Mouse (Mus musculus) liver, embryonic 13.5 days (tissue): Measurements from ENCODE around the gene Hmgcl. TPM values are rescaled to one million over a fixed set of nuclear protein-coding genes. Genes with fewer than 3 reads are reported as not detected.

ENCODE experiments used
- ATAC-seq: fragments of 200-750 bp; cut with Nextera tagmentation; 2 replicates; pipeline ENCODE4 v1.8.0; 2017; ENCODE audit warnings: low read depth, mild to moderate bottlenecking, moderate number of reproducible peaks, moderate library complexity
- DNase-seq: peaks from one replicate; pipeline ENCODE4 v3.0.0; 2022
- H3K27ac ChIP-seq: fragments of 300-500 bp; sonication (generic); 2 replicates; pipeline ENCODE4 v1.5.1; 2015; ENCODE audit warnings: moderate library complexity, mild to moderate bottlenecking, inconsistent platforms
- H3K27me3 ChIP-seq: fragments of 300-500 bp; sonication (generic); 2 replicates; pipeline ENCODE4 v1.6.1; 2015; ENCODE audit warnings: mild to moderate bottlenecking, inconsistent platforms
- H3K36me3 ChIP-seq: fragments of 300-500 bp; sonication (generic); 2 replicates; pipeline ENCODE4 v1.6.1; 2015; ENCODE audit warnings: mild to moderate bottlenecking, inconsistent platforms
- H3K4me1 ChIP-seq: fragments of 300-500 bp; sonication (generic); replicated peaks from 2 replicates; pipeline ENCODE4 v1.6.1; 2015; ENCODE audit warnings: inconsistent platforms
- H3K4me2 ChIP-seq: fragments of 300-500 bp; sonication (generic); 2 replicates; pipeline ENCODE4 v1.6.1; 2015; ENCODE audit warnings: inconsistent platforms, mild to moderate bottlenecking, moderate library complexity
- H3K4me3 ChIP-seq: fragments of 300-500 bp; sonication (generic); replicated peaks from 2 replicates; pipeline ENCODE4 v1.5.1; 2015; ENCODE audit warnings: mild to moderate bottlenecking, inconsistent platforms
- H3K9ac ChIP-seq: fragments of 300-500 bp; sonication (generic); 2 replicates; pipeline ENCODE4 v1.6.1; 2015; ENCODE audit warnings: mild to moderate bottlenecking, inconsistent platforms
- H3K9me3 ChIP-seq: fragments of 300-500 bp; sonication (generic); replicated peaks from 2 replicates; pipeline ENCODE4 v1.6.1; 2016; ENCODE audit warnings: inconsistent platforms
- WGBS: fragments of 180-500 bp; shearing (Covaris S2); methylation state at CpG from one replicate; pipeline ENCODE4 v1.1.7; 2015; ENCODE audit not compliant: insufficient replicate concordance; 5-methylcytosine and 5-hydroxymethylcytosine counted together
- polyA plus RNA-seq: library from polyadenylated mRNA; unstranded; fragments of >200 nt; fragmentation: Nextera tagmentation; extraction: Ambion mirVana; gene quantifications from 2 replicates; pipeline ENCODE4 v1.2.1, GENCODE M21; 2015

The Hmgcl gene
- polyA plus RNA-seq, 1 experiment from 2014 or later: 71.9 TPM

GRCm38 (mm10) chr4:135913433-135913832 lies 32.8 kb upstream of the Hmgcl start:
- no peak for DNase-seq
- peak overlapping the region; percentile 33; the same call in 1 of the 2 replicates for H3K9ac ChIP-seq
- H3K27me3 ChIP-seq: no peaks in the 10 kb centered on the region
- peak overlapping the region; percentile 61 for H3K27ac ChIP-seq
- WGBS: 17% methylated on average over 4 of the region's 4 CpGs
- H3K36me3 ChIP-seq: peaks cover 3% of the 10 kb centered on the region; the same call in 1 of the 2 replicates
- no peak for ATAC-seq
- peaks cover 40% of the 10 kb centered on the region for H3K4me1 ChIP-seq
- no peak overlapping the region for H3K4me3 ChIP-seq
- H3K4me2 ChIP-seq: 0 out of 2 replicates have a peak overlapping the region, but pooled peaks have one; percentile 1
- H3K9me3 ChIP-seq: no peaks in the 10 kb centered on the region

GRCm38 (mm10) chr4:135918635-135919279 lies 27.5 kb upstream of the Hmgcl start:
- H3K9me3 ChIP-seq: no peaks in the 10 kb centered on the region
- H3K4me3 ChIP-seq: no peak overlapping the region
- WGBS: 47% methylated on average over 13 of the region's 13 CpGs
- H3K4me2 ChIP-seq: peak overlapping the region; percentile 5; the same call in 1 of the 2 replicates
- H3K36me3 ChIP-seq: peaks cover 17% of the 10 kb centered on the region
- H3K27ac ChIP-seq: no peak overlapping the region
- H3K4me1 ChIP-seq: peaks cover 21% of the 10 kb centered on the region
- no peak for ATAC-seq
- H3K9ac ChIP-seq: no peak overlapping the region
- no peak for DNase-seq
- H3K27me3 ChIP-seq: no peaks in the 10 kb centered on the region

DNA sequence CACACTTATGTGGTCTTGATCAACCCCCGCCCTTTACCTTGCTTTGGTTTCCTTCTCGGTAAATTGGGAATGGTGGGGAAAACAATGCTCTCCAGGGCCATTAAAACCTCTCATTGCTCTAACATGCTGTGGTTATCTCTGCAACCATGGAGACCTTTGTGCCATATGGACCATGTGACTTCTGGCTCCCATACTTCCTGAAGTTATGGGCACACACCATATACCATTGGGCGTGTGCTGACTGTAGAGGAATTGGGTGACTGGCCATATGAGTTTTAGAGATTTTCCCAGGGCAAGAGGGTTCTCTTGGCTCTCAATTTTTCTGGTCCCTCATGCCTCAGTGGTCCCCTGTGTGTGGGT lies 27.0 kb upstream of the Hmgcl start:
- no peak for ATAC-seq
- no peaks in the 10 kb centered on the region for H3K27me3 ChIP-seq
- WGBS: 77% methylated on average over 3 of the region's 3 CpGs
- no peak overlapping the region for H3K4me3 ChIP-seq
- H3K9ac ChIP-seq: no peak overlapping the region
- peaks cover 21% of the 10 kb centered on the region for H3K36me3 ChIP-seq
- no peak for DNase-seq
- no peak overlapping the region for H3K27ac ChIP-seq
- peaks cover 19% of the 10 kb centered on the region for H3K4me1 ChIP-seq
- H3K9me3 ChIP-seq: no peaks in the 10 kb centered on the region
- H3K4me2 ChIP-seq: no peak overlapping the region

GRCm38 (mm10) chr4:135920304-135921241 lies 25.7 kb upstream of the Hmgcl start, which contains the start of gene Fuca1:
TSS of gene Fuca1 (plus strand) at chr4:135920735.
- peak within 1 kb of the TSS; percentile 85 for H3K4me3 ChIP-seq
- ATAC-seq (peak; percentile 92), DNase-seq (peak; percentile 94)
- H3K4me2 ChIP-seq: peak within 1 kb of the TSS; percentile 79
- peaks cover 22% of the 10 kb centered on the region for H3K4me1 ChIP-seq
- WGBS: 1% methylated on average over 60 of the region's 60 CpGs
- H3K36me3 ChIP-seq: peaks cover 24% of the 10 kb centered on the region
- no peaks in the 10 kb centered on the region for H3K27me3 ChIP-seq
- H3K9me3 ChIP-seq: no peaks in the 10 kb centered on the region
- H3K9ac ChIP-seq: peak within 1 kb of the TSS; percentile 82
- H3K27ac ChIP-seq: peak within 1 kb of the TSS; percentile 69

GRCm38 (mm10) chr4:135921257-135922120 lies 24.8 kb upstream of the Hmgcl start:
- H3K27ac ChIP-seq: peak overlapping the region; percentile 69; the same call in 1 of the 2 replicates
- peak overlapping the region; percentile 79 for H3K4me2 ChIP-seq
- H3K9me3 ChIP-seq: no peaks in the 10 kb centered on the region
- no peak for ATAC-seq
- H3K36me3 ChIP-seq: peaks cover 28% of the 10 kb centered on the region
- H3K27me3 ChIP-seq: no peaks in the 10 kb centered on the region
- WGBS: 10% methylated on average over 26 of the region's 26 CpGs
- peak overlapping the region; percentile 82 for H3K9ac ChIP-seq
- H3K4me3 ChIP-seq: peak overlapping the region; percentile 85
- H3K4me1 ChIP-seq: peaks cover 31% of the 10 kb centered on the region
- DNase-seq: no peak

DNA sequence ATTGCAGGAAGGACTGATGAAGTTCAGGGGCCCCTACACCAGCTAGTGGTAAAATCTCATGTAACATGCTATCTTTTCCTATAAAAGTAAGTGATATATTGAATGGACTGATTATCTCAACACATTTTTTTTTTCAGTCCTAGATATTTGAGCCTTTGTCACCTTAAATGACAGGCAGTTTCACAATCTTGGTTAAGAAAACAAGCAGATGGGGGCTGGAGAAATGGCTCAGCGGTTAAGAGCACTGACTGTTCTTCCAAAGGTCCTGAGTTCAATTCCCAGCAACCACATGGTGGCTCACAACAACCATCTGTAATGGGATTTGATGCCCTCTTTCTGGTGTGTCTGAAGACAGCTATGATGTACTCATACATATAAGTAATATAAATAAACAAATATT lies 24.1 kb upstream of the Hmgcl start:
- H3K36me3 ChIP-seq: peaks cover 25% of the 10 kb centered on the region
- no peaks in the 10 kb centered on the region for H3K9me3 ChIP-seq
- no peak overlapping the region for H3K27ac ChIP-seq
- H3K4me1 ChIP-seq: peaks cover 38% of the 10 kb centered on the region
- WGBS: 68% methylated on average over 1 of the region's 1 CpGs
- H3K27me3 ChIP-seq: no peaks in the 10 kb centered on the region
- H3K4me2 ChIP-seq: peak overlapping the region; percentile 79
- H3K9ac ChIP-seq: peak overlapping the region; percentile 82; the same call in 1 of the 2 replicates
- H3K4me3 ChIP-seq: peak overlapping the region; percentile 85; the same call in 1 of the 2 replicates
- no peak for ATAC-seq
- no peak for DNase-seq

- H3K9me3 ChIP-seq: no peaks in the 10 kb centered on the region
- WGBS: 69% methylated on average over 2 of the region's 2 CpGs
- no peak for ATAC-seq
- peaks cover 23% of the 10 kb centered on the region for H3K36me3 ChIP-seq
- H3K27ac ChIP-seq: no peak overlapping the region
- no peak overlapping the region for H3K4me2 ChIP-seq
- H3K4me1 ChIP-seq: peaks cover 36% of the 10 kb centered on the region
- DNase-seq: no peak
- H3K9ac ChIP-seq: no peak overlapping the region
- H3K27me3 ChIP-seq: no peaks in the 10 kb centered on the region
- no peak overlapping the region for H3K4me3 ChIP-seq
Measured at GRCm38 (mm10) chr4:135924418-135924817, 21.8 kb upstream of the Hmgcl start.

DNA sequence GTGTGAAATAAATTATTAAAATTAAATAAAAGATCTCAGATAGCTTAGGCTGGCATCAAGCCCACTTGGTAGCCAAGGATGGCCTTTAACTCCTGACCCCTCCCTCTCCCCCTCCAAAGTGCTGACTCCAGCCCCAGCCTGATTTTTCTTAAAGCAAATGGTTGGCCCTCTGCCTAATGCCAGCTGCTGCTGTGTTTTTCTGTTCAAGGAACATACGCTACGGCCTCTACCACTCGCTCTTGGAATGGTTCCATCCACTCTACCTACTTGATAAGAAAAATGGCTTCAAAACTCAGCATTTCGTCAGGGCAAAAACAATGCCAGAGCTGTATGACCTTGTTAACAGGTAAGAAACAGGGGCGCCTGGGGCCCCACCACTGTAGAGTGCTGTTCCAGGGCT lies 20.9 kb upstream of the Hmgcl start:
- DNase-seq: no peak
- Histone ChIP-seq H3K9me3 (no peaks in the 10 kb centered on the region), H3K4me3 (no peak overlapping the region), H3K4me1 (peaks cover 36% of the 10 kb centered on the region), H3K27me3 (no peaks in the 10 kb centered on the region), H3K27ac (no peak overlapping the region), H3K36me3 (peaks cover 22% of the 10 kb centered on the region), H3K9ac (no peak overlapping the region), H3K4me2 (no peak overlapping the region)
- ATAC-seq: no peak
- 83% methylated on average over 5 of the region's 5 CpGs for WGBS

GRCm38 (mm10) chr4:135926195-135926808 lies 19.9 kb upstream of the Hmgcl start:
- Histone ChIP-seq H3K4me3 (no peak overlapping the region), H3K36me3 (peaks cover 30% of the 10 kb centered on the region), H3K9me3 (no peaks in the 10 kb centered on the region), H3K9ac (no peak overlapping the region), H3K27ac (no peak overlapping the region), H3K4me2 (no peak overlapping the region), H3K27me3 (no peaks in the 10 kb centered on the region), H3K4me1 (peaks cover 34% of the 10 kb centered on the region)
- ATAC-seq (no peak), DNase-seq (no peak)
- 63% methylated on average over 10 of the region's 10 CpGs for WGBS

DNA sequence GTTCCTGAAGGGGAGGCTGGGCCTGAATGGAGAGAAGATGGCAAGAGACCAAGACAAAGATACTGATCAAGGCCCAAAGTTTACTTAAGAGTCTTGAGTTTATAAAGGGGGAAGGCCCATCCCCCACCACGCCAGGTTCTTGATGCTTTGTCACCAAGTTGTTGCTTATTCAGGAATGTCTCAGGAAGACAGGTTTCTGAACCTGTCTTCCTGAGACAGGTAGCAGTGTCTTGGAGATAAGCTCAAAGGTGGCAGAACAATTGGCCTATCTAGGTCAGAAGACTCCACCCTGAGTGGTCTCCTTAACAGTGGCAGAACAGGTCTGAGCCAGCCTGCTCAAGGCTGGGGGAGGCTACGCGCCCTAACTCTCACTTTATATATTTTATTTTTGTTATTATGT lies 19.4 kb upstream of the Hmgcl start:
- DNase-seq: no peak
- Histone ChIP-seq H3K4me1 (peaks cover 29% of the 10 kb centered on the region), H3K36me3 (peaks cover 35% of the 10 kb centered on the region), H3K27me3 (no peaks in the 10 kb centered on the region), H3K4me3 (no peak overlapping the region), H3K4me2 (no peak overlapping the region), H3K27ac (no peak overlapping the region), H3K9me3 (no peaks in the 10 kb centered on the region), H3K9ac (no peak overlapping the region)
- ATAC-seq: no peak
- 86% methylated on average over 3 of the region's 3 CpGs for WGBS
